20 mouse cellular contexts compared by ENCODE assay signal in the genomic region with DNA sequence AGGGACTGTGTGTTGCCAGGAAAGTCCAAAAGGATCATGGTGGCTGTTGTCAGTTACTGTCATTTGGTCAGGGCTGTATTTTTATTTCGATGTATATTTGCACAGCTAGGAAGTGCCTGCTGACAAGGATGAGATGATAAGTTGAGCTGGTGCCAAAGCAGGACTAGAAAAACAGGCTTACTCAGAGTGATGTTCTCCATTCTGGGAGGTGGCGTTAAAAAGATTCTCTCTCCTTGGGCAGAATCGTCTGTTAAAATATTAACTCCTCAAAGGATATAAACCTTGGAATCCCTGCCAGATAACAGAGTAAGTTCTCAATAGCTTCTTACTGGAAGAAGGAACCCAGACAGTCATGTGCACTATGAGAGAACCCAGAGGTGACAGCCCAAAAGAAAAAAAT.
DNase-seq lines count a peak whose midpoint lies in the region; ATAC-seq and TF ChIP-seq lines count a peak whose summit lies in the region.
"Had no signal": no experiment of that assay in that cellular context is flagged by ENCODE, and none has a peak within 500 bp of the region (broad histone marks: within the 10 kb centered on the region; RNA-seq: fewer than 3 reads in every experiment).

No protein-coding gene starts in this region.

- H3K27ac ChIP-seq in intestine, embryonic 15.5 days = no peak overlapping the region
- H3K27ac ChIP-seq in intestine, postnatal 0 days (ENCODE audit: low read depth, low read length) = no peak overlapping the region
- H3K27ac ChIP-seq in limb, embryonic 14.5 days (replicated peaks; ENCODE audit: low read depth, low read length) = no peak overlapping the region
- no peak overlapping the region for H3K27ac ChIP-seq in limb, embryonic 10.5 days
- H3K27ac ChIP-seq: embryonic facial prominence, embryonic 13.5 days; forebrain, embryonic 10.5 days; heart, embryonic 10.5 days; hindbrain, embryonic 14.5 days; layer of hippocampus, adult 2 months; limb, embryonic 15.5 days had no signal

- no peaks in the 10 kb centered on the region for H3K27me3 ChIP-seq in intestine, embryonic 15.5 days (replicated peaks)
- no peaks in the 10 kb centered on the region for H3K27me3 ChIP-seq in intestine, postnatal 0 days (replicated peaks; ENCODE audit: control insufficient read depth, insufficient read depth, low read length)
- H3K27me3 ChIP-seq in limb, embryonic 14.5 days (ENCODE audit: control insufficient read depth, insufficient read depth, low read length) = no peaks in the 10 kb centered on the region
- H3K27me3 ChIP-seq in limb, embryonic 10.5 days (ENCODE audit: low read depth, poor library complexity, severe bottlenecking) = no peaks in the 10 kb centered on the region
- H3K27me3 ChIP-seq: embryonic facial prominence, embryonic 13.5 days; limb, embryonic 15.5 days; megakaryocyte, embryonic 14.5 days had no signal

- no peaks in the 10 kb centered on the region for H3K4me1 ChIP-seq in intestine, embryonic 15.5 days (replicated peaks)
- no peaks in the 10 kb centered on the region for H3K4me1 ChIP-seq in intestine, postnatal 0 days (replicated peaks; ENCODE audit: control insufficient read depth, insufficient read depth, low read length)
- H3K4me1 ChIP-seq in limb, embryonic 14.5 days (ENCODE audit: control insufficient read depth, insufficient read depth, low read length) = no peaks in the 10 kb centered on the region
- no peaks in the 10 kb centered on the region for H3K4me1 ChIP-seq in limb, embryonic 10.5 days
- H3K4me1 ChIP-seq: embryonic facial prominence, embryonic 13.5 days; forebrain, embryonic 10.5 days; heart, embryonic 10.5 days; limb, embryonic 15.5 days had no signal

- H3K4me2 ChIP-seq in intestine, embryonic 15.5 days (replicated peaks) = no peak overlapping the region
- no peak overlapping the region for H3K4me2 ChIP-seq in intestine, postnatal 0 days (replicated peaks; ENCODE audit: low read depth)
- H3K4me2 ChIP-seq in limb, embryonic 14.5 days (replicated peaks; ENCODE audit: low read depth, low read length, severe bottlenecking) = no peak overlapping the region
- H3K4me2 ChIP-seq: embryonic facial prominence, embryonic 13.5 days; hindbrain, embryonic 14.5 days; limb, embryonic 15.5 days had no signal

- ATAC-seq in intestine, embryonic 15.5 days = 0 out of 2 replicates have a peak, but pooled peaks have one; percentile 45
- no peak for ATAC-seq in intestine, postnatal 0 days
- ATAC-seq in limb, embryonic 14.5 days (ENCODE audit: low FRiP score, low read depth) = no peak
- ATAC-seq: intestine, embryonic 16.5 days had no signal

- H3K9ac ChIP-seq in intestine, embryonic 15.5 days = no peak overlapping the region
- no peak overlapping the region for H3K9ac ChIP-seq in intestine, postnatal 0 days (ENCODE audit: low read depth, low read length)
- no peak overlapping the region for H3K9ac ChIP-seq in limb, embryonic 14.5 days (ENCODE audit: low read depth, low read length, severe bottlenecking)
- H3K9ac ChIP-seq: embryonic facial prominence, embryonic 13.5 days; hindbrain, embryonic 14.5 days; limb, embryonic 15.5 days had no signal

- DNase-seq in limb, embryonic 14.5 days (ENCODE audit: low spot score) = peak; percentile 30
- DNase-seq in limb, embryonic 10.5 days (ENCODE audit: low spot score) = no peak
- DNase-seq in NIH3T3 (ENCODE audit: low read depth) = peak; percentile 51
- DNase-seq in telencephalon, adult 2 months (ENCODE audit: low read depth, low spot score) = peak; percentile 24
- DNase-seq in spleen, adult 18-20 months = no peak
- DNase-seq: adrenal gland, adult 8-10 months; gastrocnemius, postnatal 14 days; heart, postnatal 10 days; lung, postnatal 10 days; thymus, postnatal 25 days had no signal

- no peak overlapping the region for H3K4me3 ChIP-seq in intestine, embryonic 15.5 days (replicated peaks)
- H3K4me3 ChIP-seq in intestine, postnatal 0 days (ENCODE audit: low read depth, low read length) = no peak overlapping the region
- no peak overlapping the region for H3K4me3 ChIP-seq in limb, embryonic 14.5 days (replicated peaks; ENCODE audit: low read length)
- H3K4me3 ChIP-seq in limb, embryonic 10.5 days = no peak overlapping the region
- H3K4me3 ChIP-seq: embryonic facial prominence, embryonic 13.5 days; forebrain, embryonic 10.5 days; heart, embryonic 10.5 days; layer of hippocampus, adult 2 months; limb, embryonic 15.5 days; megakaryocyte, embryonic 14.5 days had no signal

- no peaks in the 10 kb centered on the region for H3K36me3 ChIP-seq in intestine, embryonic 15.5 days
- no peaks in the 10 kb centered on the region for H3K36me3 ChIP-seq in intestine, postnatal 0 days (ENCODE audit: control insufficient read depth, insufficient read depth)
- H3K36me3 ChIP-seq in limb, embryonic 14.5 days (ENCODE audit: control insufficient read depth, insufficient read depth, low read length) = no peaks in the 10 kb centered on the region
- H3K36me3 ChIP-seq in limb, embryonic 10.5 days = no peaks in the 10 kb centered on the region
- H3K36me3 ChIP-seq: embryonic facial prominence, embryonic 13.5 days; forebrain, embryonic 10.5 days; heart, embryonic 10.5 days; limb, embryonic 15.5 days had no signal

- WGBS in intestine, embryonic 15.5 days = 38% methylated on average over 3 of the region's 3 CpGs
- 31% methylated on average over 3 of the region's 3 CpGs for WGBS in intestine, postnatal 0 days
- WGBS in limb, embryonic 14.5 days = 73% methylated on average over 3 of the region's 3 CpGs
- 95% methylated on average over 3 of the region's 3 CpGs for WGBS in limb, embryonic 10.5 days

- no peak for TF ChIP-seq CTCF in intestine, postnatal 0 days (IDR thresholded peaks at IDR 0.05; ENCODE audit: low read depth)

- no peak for TF ChIP-seq POLR2A in limb, embryonic 14.5 days (IDR thresholded peaks at IDR 0.05; ENCODE audit: borderline replicate concordance, extremely low read depth, insufficient read depth, insufficient read length)

- no peaks in the 10 kb centered on the region for H3K9me3 ChIP-seq in intestine, embryonic 15.5 days
- H3K9me3 ChIP-seq in intestine, postnatal 0 days (ENCODE audit: control insufficient read depth) = no peaks in the 10 kb centered on the region
- no peaks in the 10 kb centered on the region for H3K9me3 ChIP-seq in limb, embryonic 14.5 days (ENCODE audit: control insufficient read depth, low read length)
- no peaks in the 10 kb centered on the region for H3K9me3 ChIP-seq in limb, embryonic 10.5 days (replicated peaks)
- H3K9me3 ChIP-seq: embryonic facial prominence, embryonic 13.5 days; forebrain, embryonic 10.5 days; heart, embryonic 10.5 days; limb, embryonic 15.5 days; megakaryocyte, embryonic 14.5 days had no signal

Comparison
In these comparisons a context has a peak if more than half of its experiments do, and no peak if none do; other contexts are left out.
1. DNase-seq: peak in limb, embryonic 14.5 days (single experiment), NIH3T3 (single experiment) and telencephalon, adult 2 months (single experiment); none in limb, embryonic 10.5 days (single experiment) and spleen, adult 18-20 months (0 of 2).